Mouse (Mus musculus) E14TG2a.4 (cell line): ENCODE measurements at regions not wholly inside any gene's neighbourhood (a gene's known extent, or its start where the extent isn't known, plus 50 kb on each side); places are given as distances from the start of the nearest gene placed in this dataset.

Source experiments
- H3K27me3 ChIP-seq: 2 replicates; pipeline ENCODE4 v1.6.1; 2014; ENCODE audit warnings: low read length, control low read depth; ENCODE audit not compliant: insufficient read depth
- H3K36me3 ChIP-seq: 2 replicates; pipeline ENCODE4 v1.6.1; 2014; ENCODE audit warnings: low read length, control low read depth; ENCODE audit not compliant: insufficient read depth
- H3K4me1 ChIP-seq: replicated peaks from 2 replicates; pipeline ENCODE4 v1.6.1; 2014; ENCODE audit warnings: low read depth, low read length, control low read depth
- H3K4me3 ChIP-seq: replicated peaks from 2 replicates; pipeline ENCODE4 v1.5.1; 2014; ENCODE audit warnings: mild to moderate bottlenecking, low read length
- H3K9me3 ChIP-seq: 2 replicates; pipeline ENCODE4 v1.6.1; 2014; ENCODE audit warnings: low read length, control low read depth
- CTCF ChIP-seq: conservative IDR thresholded peaks from 2 replicates; pipeline ENCODE4 v1.5.1; 2014; ENCODE audit warnings: low read length
- NANOG ChIP-seq: IDR thresholded peaks from 2 replicates; pipeline ENCODE4 v1.6.1; 2014; ENCODE audit warnings: borderline replicate concordance, low read length, mixed read lengths
- POU5F1 ChIP-seq: IDR thresholded peaks from 2 replicates; pipeline ENCODE4 v1.6.1; 2014; ENCODE audit warnings: low read length, borderline replicate concordance

DNA sequence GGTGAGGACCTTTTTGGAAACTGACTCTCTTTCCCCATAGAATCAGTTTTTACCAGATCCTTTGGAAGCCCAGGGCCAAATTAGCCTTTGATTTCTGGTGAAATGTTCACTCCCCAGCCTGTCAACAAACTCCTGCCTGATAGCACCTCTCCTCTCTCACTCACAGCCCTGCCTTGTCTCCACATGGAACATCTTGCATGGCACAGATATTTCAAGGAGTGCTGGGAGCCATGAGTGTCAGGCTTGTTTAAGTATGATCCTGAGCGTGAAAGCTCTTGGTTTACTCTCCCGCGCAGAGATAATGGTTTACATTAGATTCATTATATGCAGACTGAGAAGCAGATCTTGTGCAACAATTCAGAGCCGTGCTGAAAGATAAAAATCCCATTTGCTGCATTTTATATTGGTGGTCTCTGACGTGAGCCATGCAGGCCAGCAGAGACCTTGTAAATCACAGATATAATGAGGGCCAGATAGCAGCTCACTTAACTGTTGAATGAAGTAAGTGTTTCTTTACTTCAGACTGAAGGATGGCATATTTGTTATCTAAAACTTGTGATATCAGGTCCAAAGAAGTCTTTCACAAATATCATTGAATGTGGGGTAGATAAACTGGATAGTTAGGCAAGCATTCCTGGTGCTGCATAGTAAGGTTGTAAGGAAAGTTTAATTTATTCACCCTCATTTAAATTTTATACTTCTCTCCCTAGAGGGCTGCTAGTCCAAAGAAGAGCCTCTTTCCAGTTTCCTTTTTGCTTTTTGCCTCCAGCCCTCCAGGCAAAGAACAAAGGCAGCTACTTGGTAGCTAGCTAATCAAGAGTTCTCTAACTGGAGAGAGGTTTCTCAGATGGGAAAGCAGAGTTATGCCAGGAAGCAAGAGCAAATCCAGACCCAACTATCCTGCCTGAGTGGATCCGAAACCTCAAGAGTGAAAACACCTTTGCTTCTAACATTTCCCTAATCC, 81.8 kb downstream of the Tbx18 start:
- Histone ChIP-seq H3K4me3 (no peak overlapping the region), H3K4me1 (no peaks in the 10 kb centered on the region), H3K27me3 (no peaks in the 10 kb centered on the region), H3K36me3 (no peaks in the 10 kb centered on the region), H3K9me3 (no peaks in the 10 kb centered on the region)
- no peak for TF ChIP-seq POU5F1
- no peak for TF ChIP-seq CTCF
- no peak for TF ChIP-seq NANOG

DNA sequence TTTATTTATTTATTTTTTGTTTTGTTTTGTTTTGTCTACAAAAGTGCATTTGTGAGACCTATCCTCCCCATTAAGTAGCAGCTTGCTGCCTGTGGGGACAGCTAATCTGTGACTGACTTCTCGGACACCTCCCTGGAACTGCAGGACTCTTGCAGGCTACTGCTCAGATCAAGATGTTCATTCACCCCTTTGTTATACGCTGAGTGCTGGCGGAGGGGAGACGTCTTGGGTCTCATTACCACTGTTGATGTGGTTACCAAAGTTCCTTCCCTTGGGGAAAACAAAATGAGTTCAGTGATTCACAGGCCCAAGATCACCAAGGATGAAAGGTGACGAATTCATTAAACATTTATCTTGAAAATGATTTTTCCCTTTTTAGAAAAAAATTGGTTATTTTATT, 82.7 kb downstream of the Tbx18 start:
- Histone ChIP-seq H3K4me1 (no peaks in the 10 kb centered on the region), H3K4me3 (no peak overlapping the region)
- TF ChIP-seq POU5F1 (no peak), CTCF (no peak), NANOG (no peak)

DNA sequence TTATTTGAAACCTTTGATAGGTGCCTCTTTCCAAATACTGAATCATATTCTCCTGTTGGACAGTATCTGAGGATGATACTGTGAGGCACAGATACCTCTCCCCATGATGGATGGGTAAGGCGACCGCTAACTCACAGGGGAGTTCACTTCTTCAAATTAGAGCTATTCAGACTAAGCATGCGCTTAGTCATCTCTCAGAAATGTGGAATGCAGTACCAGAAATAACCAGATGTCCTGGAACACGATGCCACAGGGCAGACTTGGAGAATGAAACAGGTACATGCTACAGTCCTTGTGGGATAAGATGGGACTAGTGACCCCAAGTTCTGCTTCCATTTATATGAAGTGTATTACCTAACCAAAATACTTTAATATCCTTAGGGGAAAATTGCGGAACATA, 86.0 kb downstream of the Tbx18 start:
- TF ChIP-seq NANOG = no peak
- no peak for TF ChIP-seq CTCF
- TF ChIP-seq POU5F1 = no peak
- H3K27me3 ChIP-seq = no peaks in the 10 kb centered on the region
- H3K36me3 ChIP-seq = no peaks in the 10 kb centered on the region
- H3K4me1 ChIP-seq = no peaks in the 10 kb centered on the region
- H3K9me3 ChIP-seq = no peaks in the 10 kb centered on the region
- H3K4me3 ChIP-seq = no peak overlapping the region

More for the DNA sequence above, 82.7 kb downstream of the Tbx18 start:
- no peaks in the 10 kb centered on the region for H3K27me3 ChIP-seq
- no peaks in the 10 kb centered on the region for H3K9me3 ChIP-seq
- no peaks in the 10 kb centered on the region for H3K36me3 ChIP-seq

DNA sequence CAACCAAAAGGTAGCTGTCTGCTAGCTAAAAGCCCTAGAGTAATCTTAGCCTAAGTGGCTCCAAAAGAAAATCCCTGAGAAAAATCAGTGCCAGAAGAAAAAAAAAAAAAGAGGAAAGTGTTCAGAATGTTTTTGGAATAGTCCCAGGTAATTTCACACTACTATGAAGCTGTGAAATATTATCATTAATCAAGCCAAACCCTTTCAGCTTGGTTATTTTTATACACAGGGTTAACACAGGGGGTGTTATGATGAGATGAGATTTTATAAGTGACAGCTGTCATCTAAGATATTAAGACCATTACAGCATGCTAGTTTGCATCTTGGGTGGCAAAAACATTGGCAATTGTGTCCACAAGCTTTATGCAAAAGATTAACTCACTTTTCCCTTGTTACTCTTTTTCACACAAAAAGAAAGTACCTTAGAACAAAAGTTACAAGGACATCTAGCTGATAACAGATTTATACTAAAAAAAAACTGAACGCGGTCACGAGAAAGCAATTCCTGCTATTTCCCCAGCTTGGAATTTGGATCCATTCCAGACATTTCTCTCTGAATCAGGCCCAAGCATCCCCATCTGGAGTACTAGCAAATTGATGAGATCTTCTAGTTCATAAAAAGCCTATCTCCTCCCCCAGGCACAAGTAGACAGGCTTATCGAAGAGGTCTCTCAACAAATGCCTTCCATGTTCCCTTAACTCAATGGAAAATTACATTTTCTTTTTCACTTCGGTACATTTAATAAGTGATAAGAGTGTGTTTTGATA, 97.0 kb downstream of the Tbx18 start:
- no peaks in the 10 kb centered on the region for H3K9me3 ChIP-seq
- H3K4me1 ChIP-seq = no peaks in the 10 kb centered on the region
- no peaks in the 10 kb centered on the region for H3K36me3 ChIP-seq
- TF ChIP-seq NANOG (no peak), CTCF (no peak)
- no peaks in the 10 kb centered on the region for H3K27me3 ChIP-seq
- H3K4me3 ChIP-seq = no peak overlapping the region

DNA sequence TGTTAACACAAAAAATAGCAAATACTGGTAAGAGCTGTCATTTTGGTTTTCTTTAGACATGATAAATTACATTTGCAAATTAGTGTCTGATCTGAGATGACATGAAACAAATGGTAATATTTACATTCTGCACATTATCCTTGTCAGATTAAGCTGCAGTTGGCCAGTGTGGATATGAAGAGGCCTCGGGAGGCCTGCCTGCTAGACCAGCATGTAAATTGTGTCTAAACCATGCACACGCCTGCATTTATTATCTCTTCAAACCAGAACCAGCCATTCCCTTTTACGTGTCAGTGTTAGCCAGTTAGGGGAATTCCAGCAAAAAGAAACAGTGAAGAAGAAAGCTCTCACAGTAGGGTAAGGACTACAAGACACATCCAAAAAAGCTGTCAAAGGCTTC, 104.6 kb downstream of the Tbx18 start:
- no peak overlapping the region for H3K4me3 ChIP-seq
- TF ChIP-seq POU5F1 = no peak
- no peak for TF ChIP-seq CTCF
- TF ChIP-seq NANOG = no peak
- H3K4me1 ChIP-seq = no peaks in the 10 kb centered on the region
- no peaks in the 10 kb centered on the region for H3K27me3 ChIP-seq
- H3K36me3 ChIP-seq = no peaks in the 10 kb centered on the region
- H3K9me3 ChIP-seq = no peaks in the 10 kb centered on the region

DNA sequence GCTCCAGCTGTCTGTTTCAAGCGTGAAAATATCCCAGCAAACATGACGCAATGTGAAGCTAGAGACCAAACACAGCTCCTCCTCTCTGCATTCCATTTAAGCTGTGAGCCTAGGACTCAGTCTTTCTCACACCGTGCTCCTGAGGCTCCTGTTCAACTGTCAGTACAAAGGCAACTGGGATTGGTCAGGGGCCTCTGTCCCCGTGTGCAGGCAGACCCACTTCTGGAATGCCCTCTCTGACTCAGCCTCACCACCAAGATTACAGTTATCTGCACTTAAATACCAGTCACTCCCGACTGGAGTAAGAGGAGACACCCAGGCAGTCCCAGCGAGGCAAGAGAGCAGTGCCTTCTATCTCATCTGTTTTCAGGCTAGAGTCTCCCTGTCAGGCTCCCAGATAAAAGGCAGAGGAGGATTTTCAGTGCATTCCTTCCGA, 112.8 kb downstream of the Tbx18 start:
- H3K36me3 ChIP-seq = no peaks in the 10 kb centered on the region
- H3K9me3 ChIP-seq = peaks cover 5% of the 10 kb centered on the region
- TF ChIP-seq CTCF (no peak), NANOG (no peak), POU5F1 (no peak)
- H3K27me3 ChIP-seq = no peaks in the 10 kb centered on the region
- no peak overlapping the region for H3K4me3 ChIP-seq
- H3K4me1 ChIP-seq = no peaks in the 10 kb centered on the region

DNA sequence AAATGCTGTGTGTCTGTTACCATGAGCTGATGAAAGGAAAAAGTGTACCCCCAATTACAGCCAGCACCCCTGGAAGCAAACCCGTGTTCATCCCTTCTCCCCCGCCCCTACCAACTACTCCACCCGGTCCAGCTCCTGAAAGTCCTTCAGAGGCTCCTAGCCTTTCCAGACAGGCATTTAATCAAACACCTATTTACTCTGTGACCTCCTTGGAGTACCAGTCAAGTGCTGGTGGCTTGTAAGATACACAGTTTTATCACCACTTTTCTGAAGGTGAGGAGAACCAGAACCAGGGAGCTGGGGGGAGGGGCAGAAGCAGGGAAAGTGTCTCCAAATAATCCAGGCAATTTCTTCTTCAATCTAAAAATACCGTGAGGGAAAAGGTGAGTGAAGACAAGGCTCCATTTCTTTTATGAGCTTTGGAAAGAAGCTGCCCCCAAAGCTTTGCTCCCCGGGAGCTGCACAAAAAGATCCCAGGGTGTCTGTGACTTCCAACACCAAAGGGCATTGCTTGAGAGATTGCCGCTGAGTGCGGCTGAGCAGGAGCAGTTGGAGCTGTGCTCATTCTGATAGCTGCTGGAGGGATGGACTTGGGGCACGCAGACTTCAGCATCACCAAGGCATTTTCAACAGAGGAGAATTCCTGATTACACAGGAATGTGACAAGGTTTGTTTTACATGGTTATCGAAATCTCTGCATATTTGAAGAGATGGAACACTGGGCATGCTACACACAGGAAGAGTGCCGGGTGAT, 123.0 kb downstream of the Tbx18 start:
- no peaks in the 10 kb centered on the region for H3K4me1 ChIP-seq

DNA sequence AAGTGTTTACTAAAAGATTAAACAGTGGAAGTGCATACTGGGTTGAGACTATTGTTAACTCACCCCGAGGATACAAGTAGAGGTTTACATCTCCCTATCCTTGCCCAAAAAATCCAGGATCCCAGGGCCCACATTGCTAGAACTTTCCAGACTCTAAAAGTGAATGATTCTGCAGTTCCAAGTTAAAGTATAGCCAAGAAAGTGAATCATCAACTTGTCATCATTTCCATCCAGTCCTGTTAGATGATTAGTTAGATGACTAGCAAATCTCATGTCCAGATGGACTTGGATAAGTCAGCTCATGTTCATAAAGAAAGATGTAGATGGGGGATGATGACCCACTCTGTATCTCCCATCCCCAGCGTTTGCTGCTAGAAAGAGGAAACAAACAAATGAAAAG, 155.5 kb downstream of the Tbx18 start:
- Histone ChIP-seq H3K36me3 (no peaks in the 10 kb centered on the region), H3K27me3 (no peaks in the 10 kb centered on the region), H3K4me3 (no peak overlapping the region), H3K9me3 (no peaks in the 10 kb centered on the region), H3K4me1 (no peaks in the 10 kb centered on the region)
- TF ChIP-seq POU5F1 (no peak), CTCF (no peak)

More for the DNA sequence above, 123.0 kb downstream of the Tbx18 start:
- H3K4me3 ChIP-seq = no peak overlapping the region
- H3K27me3 ChIP-seq = no peaks in the 10 kb centered on the region
- TF ChIP-seq CTCF (no peak), POU5F1 (no peak), NANOG (no peak)
- H3K36me3 ChIP-seq = no peaks in the 10 kb centered on the region
- H3K9me3 ChIP-seq = no peaks in the 10 kb centered on the region
